Mouse (Mus musculus) left cerebral cortex, postnatal 36 days (tissue): ENCODE measurements around the gene Zswim1. TPM values are rescaled to one million over a fixed set of nuclear protein-coding genes. Genes with fewer than 3 reads are reported as not detected.

Source experiments
- DNase-seq, 2 experiments: peaks; one replicate each; pipeline ENCODE4 v3.0.0; 2021 to 2022; ENCODE audit warnings: low spot score in 2 of 2, mixed read lengths in 1 of 2
- intact Hi-C: fragments of 180-260 bp; cut with DNase I; formaldehyde crosslinking; loops from one replicate; pipeline ENCODE4 v1.15.1; 2025
- total RNA-seq, 2 experiments: library from RNA; stranded (reverse); gene quantifications; 2 replicates each; pipeline ENCODE4 v1.2.3; 2021

Zswim1 gene
- 10 to 100 TPM; 22.0 to 22.8 TPM for total RNA-seq

GRCm38 (mm10) chr2:164822636-164823165 lies at the start of gene Zswim1:
Gene Zswim1, plus strand, starts transcription at chr2:164822686.
- peak; percentile 100 for DNase-seq
- intact Hi-C loops: loop anchor here (2.0 kb wide), 1 partner anchor 18 kb away; the partner anchor contains the start of genes Acot8 and Zswim3

GRCm38 (mm10) chr2:164773229-164773988 lies 49.1 kb upstream of the Zswim1 start:
- intact Hi-C loops: no loop called here
- no peak for DNase-seq

DNA sequence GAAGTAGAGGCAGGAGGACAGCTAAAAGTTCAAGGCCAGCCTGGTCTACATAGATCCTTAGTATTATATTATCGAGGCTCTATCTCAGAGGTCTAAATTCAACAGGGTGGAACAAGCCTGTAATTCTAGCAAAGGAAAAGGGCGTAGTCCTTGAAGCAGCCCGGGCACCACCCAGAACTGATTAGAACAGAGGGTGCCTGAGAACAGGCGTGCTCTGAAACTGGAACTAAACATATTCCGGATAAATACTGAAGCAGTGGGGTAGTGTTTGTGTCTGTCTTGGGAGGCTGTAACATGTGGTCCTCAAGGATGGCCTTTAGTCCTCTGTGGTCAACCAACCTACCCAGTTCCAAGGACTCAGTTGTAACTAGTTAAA lies 48.5 kb upstream of the Zswim1 start:
- intact Hi-C loops: no loop called here
- DNase-seq: no peak

GRCm38 (mm10) chr2:164776130-164776529 lies 46.4 kb upstream of the Zswim1 start:
- no peak for DNase-seq
- intact Hi-C loops: no loop called here

- no peak for DNase-seq
- intact Hi-C loops: no loop called here
These were observed 45.7 kb upstream of the Zswim1 start for GRCm38 (mm10) chr2:164776801-164777200.

DNA sequence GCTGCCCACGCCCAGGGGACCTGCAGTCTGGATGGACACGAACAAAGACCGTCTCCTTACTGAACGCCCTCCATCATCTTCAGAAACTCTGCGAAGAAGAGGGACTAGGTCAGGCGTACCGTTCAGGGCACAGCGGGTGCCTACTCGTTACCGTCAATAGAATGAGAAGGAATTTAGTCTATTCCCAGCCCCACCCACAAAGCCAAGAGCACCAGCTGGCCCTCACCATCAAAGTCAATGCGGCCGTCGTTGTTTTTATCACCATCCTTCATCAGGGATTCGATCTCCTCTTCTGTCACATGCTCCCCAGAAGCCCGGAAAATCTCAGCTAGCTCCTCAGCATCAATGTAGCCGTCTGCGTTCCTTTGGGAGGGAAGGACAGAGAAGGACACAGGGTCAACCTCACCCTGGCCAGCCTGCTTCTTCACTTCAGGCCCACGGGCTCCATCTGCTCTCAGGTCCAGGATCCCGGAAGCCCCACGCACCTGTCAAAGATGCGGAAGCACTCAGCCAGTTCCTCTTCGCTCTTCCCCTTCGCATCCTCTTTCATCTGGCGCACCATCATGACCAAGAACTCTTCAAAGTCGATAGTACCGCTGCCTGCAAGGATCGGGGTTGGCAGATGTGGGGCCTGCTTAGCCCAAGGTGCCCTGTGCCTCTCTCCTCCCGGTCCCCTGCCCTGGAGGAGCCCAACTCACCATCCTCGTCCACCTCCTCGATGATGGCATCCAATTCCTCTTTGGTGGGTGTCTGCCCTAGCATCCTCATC lies 45.1 kb upstream of the Zswim1 start:
- no peak for DNase-seq
- intact Hi-C loops: no loop called here

GRCm38 (mm10) chr2:164778015-164778287 lies 44.5 kb upstream of the Zswim1 start:
- DNase-seq: no peak
- intact Hi-C loops: no loop called here

DNA sequence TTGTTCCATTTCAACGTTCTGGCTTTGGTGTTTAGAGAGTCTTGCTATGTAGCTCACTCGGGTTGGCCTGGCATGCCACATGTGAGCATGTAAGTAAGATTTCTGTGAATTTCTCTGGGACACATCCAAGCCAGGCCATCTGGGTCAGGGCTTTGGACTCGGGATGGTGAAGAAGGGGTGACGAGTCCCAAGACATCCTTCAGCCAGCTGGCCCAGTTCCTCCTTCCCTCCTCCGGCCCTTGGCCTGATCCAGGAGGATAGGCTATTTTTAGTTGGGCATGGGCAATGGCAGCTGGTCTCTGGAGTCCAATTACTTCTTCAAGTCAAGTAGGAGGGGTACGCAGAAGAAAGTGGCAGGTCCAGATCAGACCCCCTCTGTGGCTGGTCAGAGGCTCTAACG lies 43.7 kb upstream of the Zswim1 start:
- no peak for DNase-seq
- intact Hi-C loops: no loop called here

DNA sequence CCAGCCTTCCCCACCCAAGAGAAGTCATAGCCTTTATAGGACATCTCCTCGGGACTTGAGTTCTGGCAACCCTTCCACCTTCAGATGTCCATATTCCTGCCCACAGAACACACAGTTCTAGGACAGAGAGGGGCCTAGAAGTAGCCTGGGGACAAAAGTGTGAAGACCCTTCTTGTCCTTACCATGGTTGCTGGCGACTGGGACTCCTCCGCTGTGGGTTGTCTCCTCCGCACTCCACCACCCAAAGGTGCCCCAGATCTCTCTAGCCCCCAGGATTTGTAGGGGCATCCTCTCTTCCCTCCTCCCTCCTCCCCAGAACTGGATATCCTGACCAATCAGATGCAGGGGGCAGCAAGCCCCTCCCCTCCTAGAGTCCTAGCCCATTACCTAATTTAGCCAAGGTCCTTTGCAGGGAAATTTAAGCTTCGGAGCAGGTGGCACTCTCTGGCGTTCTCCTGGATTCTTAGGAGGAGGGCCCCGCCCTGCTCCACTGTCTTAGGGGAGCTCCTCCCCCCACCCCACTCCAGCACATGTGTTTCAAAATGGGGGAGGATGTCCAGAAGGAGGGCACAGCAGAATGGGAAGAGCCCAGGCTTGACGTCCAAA lies 42.9 kb upstream of the Zswim1 start, which contains the start of gene Tnnc2:
Gene Tnnc2 (minus strand): TSS at position 487 of the 606 bp plus-strand sequence.
- intact Hi-C loops: no loop called here
- no peak for DNase-seq

DNA sequence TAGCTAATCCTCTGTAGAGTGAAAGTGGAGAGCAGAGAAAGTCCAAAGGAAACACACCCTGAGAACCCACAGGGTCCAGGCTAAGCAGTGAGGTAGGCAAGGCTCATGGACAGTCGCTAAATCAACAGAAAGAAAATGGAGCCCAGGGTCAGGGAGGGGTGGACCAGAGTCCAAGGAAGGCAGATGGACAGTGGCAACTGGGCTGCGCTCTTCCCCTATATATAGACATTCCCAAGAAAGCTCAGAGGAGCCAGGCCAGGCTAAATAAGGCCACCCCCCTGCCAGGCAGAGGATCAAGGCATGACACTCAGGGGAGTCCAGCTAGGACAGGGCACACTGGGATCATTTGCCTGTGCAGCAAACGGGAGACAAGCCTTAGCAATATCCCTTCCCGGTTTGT lies 40.6 kb upstream of the Zswim1 start:
- DNase-seq: no peak
- intact Hi-C loops: no loop called here

GRCm38 (mm10) chr2:164783926-164784581 lies 38.4 kb upstream of the Zswim1 start:
- intact Hi-C loops: no loop called here
- DNase-seq: no peak

- intact Hi-C loops: no loop called here
- DNase-seq: no peak
These were observed 37.5 kb upstream of the Zswim1 start for GRCm38 (mm10) chr2:164784869-164785420.

GRCm38 (mm10) chr2:164785481-164786387 lies 36.8 kb upstream of the Zswim1 start, which contains the start of gene Snx21:
Gene Snx21, plus strand, starts transcription at chr2:164785823.
- DNase-seq: peak; percentile 87 to 90
- intact Hi-C loops: no loop called here

- intact Hi-C loops: no loop called here
- DNase-seq: peak in 1 of 2 experiments; percentile 21
These were observed 36.0 kb upstream of the Zswim1 start for GRCm38 (mm10) chr2:164786388-164786885.

GRCm38 (mm10) chr2:164787032-164787431 lies 35.5 kb upstream of the Zswim1 start:
- DNase-seq: no peak

DNA sequence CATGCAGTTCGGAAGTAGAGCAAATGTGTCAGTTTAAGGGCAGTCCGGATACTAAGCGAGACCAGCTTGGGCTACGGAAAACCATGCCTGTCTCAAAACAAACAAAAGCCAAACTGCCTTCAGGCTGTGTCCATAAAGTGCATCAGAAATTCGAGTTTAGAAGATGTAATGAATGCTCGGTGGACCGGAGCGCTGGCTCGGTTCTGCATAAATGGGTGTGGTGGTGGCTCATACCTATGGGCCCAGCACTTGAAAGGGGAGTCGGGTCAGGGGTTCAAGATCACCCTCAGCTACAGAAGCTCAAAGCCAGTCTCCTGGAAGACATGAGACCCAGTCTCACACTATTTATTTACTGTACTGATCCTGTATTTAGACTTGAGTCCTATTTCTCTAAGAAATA lies 34.7 kb upstream of the Zswim1 start:
- intact Hi-C loops: no loop called here

More at GRCm38 (mm10) chr2:164787032-164787431, 35.5 kb upstream of the Zswim1 start:
- intact Hi-C loops: no loop called here

GRCm38 (mm10) chr2:164788411-164788810 lies 34.1 kb upstream of the Zswim1 start:
- intact Hi-C loops: no loop called here
- no peak for DNase-seq

More for the DNA sequence above, 34.7 kb upstream of the Zswim1 start:
- no peak for DNase-seq

GRCm38 (mm10) chr2:164790451-164790850 lies 32.0 kb upstream of the Zswim1 start:
- intact Hi-C loops: no loop called here

More at GRCm38 (mm10) chr2:164790451-164790850, 32.0 kb upstream of the Zswim1 start:
- DNase-seq: no peak
